Mouse (Mus musculus): ENCODE data around the gene Sae1. TPM values are rescaled to one million over a fixed set of nuclear protein-coding genes. Genes with fewer than 3 reads are reported as not detected.
"Not testable (repeated sequence)": the region's sequence is repeated elsewhere in the genome, so short reads cannot be mapped to it uniquely, and the experiment has no call there.

The Sae1 gene
- total RNA-seq, 1 experiment from 2014 or later = 150 TPM

GRCm38 (mm10) chr7:16404315-16405072 is 16.9 kb upstream of the Sae1 start:
- ATAC-seq (replicated peaks; ENCODE audit: insufficient number of reproducible peaks, low FRiP score, low TSS enrichment, poor library complexity, severe bottlenecking) = no peak

DNA sequence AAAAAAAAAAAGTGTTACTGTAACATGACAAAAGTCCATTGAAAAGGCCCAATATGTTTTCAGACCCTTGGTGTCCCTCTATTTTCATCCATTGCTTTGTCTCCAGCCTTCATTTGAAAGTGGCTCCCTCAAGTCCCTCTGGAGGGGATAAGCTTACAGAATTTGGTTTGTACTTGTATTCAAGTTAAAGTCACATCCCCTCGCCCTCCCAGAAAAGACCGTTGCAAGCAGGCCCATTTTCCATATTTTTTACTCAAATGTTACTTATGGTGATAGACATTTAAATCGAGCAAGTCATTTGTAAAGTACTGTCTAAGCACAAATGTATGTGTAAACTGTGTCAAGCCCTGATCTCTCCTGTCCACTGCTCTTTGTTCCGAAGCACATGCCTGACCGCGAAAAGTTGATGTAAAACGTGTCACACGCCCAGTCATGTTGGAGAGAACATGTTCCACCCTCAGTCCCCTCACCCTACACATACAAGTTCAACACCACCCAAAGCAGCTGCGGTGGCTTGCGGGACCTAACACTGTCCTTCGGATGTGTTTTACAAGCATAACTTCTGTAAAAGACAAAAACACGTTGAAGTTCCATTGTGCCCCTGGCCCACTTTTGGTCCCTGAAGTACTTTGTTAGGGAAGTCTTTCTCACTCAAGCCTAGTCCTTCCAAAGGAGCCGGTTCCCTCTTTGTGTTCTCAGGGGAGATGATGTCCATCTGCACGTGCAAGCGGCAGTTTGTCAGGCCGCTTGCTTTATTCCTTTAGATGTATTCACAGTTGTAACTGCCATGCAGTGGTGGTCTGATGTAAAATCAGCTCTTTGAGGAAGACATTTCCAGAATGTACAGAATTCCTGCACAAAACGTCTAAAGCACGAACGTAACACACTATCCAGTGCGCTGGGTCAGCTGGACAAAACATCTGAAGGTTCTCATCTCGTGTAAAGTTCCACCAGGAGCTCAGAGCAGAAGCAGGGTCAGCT is 15.7 kb upstream of the Sae1 start:
- no peak for ATAC-seq (replicated peaks; ENCODE audit: insufficient number of reproducible peaks, low FRiP score, low TSS enrichment, poor library complexity, severe bottlenecking)

DNA sequence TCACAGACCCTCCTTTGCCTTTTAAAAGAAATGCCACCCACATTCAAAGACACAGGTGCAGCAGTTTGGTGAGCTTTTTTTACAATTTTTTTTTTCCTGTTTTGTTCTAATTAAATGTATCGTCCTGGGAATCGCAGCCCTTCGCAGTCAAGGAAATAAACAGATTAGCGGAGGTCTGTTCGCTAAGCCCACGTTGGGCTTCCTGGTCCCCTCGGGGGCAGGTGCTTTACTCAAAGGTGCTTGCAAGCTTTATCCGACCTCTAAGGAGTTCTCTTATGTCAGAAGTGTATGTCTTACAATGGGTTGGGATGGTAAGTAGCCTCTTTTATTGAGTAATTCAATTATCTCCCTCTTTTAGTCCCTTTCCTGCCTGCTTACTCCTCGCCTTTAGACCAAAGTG is 14.8 kb upstream of the Sae1 start:
- ATAC-seq (replicated peaks; ENCODE audit: insufficient number of reproducible peaks, low FRiP score, low TSS enrichment, poor library complexity, severe bottlenecking) = no peak

DNA sequence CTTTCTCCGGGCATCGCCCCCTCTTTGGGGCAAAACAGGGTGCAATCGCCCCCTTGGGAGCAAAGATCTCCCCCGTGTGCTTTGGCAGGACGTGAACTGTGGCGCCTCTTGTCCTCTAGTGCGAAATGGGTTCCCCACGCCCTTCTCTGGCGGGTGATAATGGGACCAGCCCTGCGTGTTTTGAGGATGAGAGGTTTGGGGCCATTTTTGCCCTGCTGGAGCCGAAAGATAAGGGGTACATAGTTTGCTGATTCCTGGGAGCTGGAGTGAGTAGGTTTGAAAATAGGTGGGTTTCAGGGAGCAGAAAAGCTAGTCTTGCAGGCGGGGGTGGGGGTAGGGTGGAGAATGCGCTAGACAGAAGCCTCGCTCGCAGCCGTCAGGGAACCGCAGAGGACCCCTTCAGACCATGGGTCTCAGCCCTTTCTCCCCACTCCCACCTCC is 14.4 kb upstream of the Sae1 start:
- ATAC-seq (replicated peaks; ENCODE audit: insufficient number of reproducible peaks, low FRiP score, low TSS enrichment, poor library complexity, severe bottlenecking) = no peak

GRCm38 (mm10) chr7:16400689-16401611 is 13.3 kb upstream of the Sae1 start, which contains the start of gene Zc3h4:
Zc3h4 (plus strand) TSS chr7:16400910.
- peak; percentile 36 for ATAC-seq (replicated peaks; ENCODE audit: insufficient number of reproducible peaks, low FRiP score, low TSS enrichment, poor library complexity, severe bottlenecking)

DNA sequence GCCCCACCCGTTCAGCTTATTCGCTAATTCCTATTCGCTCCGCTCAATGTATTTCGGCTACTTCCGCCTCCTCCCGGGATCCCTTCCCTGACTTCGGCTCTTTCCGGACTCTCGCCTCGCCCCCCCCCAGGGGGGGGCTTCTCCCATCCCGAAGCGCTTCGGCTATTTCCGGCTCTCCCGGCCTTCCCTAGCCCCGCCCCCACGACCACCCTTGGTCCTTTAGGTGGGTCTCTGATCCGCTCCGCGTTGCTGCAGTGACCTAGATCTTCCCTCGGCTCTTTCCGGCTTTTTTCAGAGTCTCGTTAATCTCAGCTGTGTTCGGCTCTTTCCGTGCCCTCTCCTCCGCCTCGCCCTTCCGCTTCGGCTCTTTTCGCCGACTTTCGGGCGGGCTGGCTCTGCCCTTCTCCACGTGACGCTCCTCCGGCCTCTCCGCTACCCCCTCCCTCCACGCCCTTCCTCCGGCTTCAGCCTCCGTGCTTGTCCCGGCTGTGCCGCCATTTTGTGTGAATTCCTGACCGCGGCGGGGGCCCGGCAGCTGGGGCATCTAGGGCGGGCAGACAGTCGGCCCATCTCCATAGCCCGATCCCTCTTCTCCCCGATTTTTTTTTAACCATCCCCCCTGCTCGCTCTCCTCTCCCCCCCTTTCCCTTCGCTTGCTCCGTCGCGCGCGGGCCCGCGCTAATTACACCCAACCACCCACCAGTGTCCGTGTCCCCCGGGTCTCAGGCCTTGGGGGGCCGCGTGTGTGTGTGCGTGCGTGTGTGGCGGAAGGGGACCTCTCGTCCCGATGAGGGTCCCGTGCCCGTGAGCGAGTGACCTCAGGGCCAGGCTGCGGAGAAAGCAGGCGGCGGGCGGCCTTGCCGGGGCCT is 12.4 kb upstream of the Sae1 start:
- ATAC-seq (replicated peaks; ENCODE audit: insufficient number of reproducible peaks, low FRiP score, low TSS enrichment, poor library complexity, severe bottlenecking) = peak; percentile 79

- ATAC-seq (replicated peaks; ENCODE audit: insufficient number of reproducible peaks, low FRiP score, low TSS enrichment, poor library complexity, severe bottlenecking) = peak; percentile 62
These were observed 11.7 kb upstream of the Sae1 start for GRCm38 (mm10) chr7:16399098-16399819.

DNA sequence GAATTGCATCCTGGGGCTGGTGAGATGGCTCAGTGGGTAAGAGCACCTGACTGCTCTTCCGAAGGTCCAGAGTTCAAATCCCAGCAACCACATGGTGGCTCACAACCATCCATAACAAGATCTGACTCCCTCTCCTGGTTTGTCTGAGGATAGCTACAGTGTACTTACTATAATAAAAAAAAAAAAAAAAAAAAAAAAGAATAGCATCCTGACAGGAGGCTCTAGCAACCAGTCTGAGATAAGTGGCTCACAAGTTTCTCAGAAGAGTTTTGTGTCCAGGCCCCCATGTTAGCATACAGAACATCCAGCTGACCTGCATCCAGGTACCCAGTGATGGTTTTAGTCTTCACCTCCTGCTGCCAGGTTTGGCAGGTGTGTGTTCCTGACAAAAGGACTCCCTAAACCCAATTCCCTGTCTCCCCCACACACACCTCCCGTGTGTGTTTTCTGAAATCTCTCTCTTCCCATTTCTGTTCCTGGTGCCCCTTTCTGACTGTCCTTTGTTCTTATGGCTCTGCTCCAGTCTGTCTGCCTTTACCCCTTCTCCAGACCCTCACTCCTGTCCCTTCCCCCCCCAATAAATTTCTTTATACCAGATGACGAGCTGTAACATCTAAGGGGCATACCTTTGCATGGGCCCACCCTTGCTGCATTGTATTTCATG is 10.9 kb upstream of the Sae1 start:
- ATAC-seq (replicated peaks; ENCODE audit: insufficient number of reproducible peaks, low FRiP score, low TSS enrichment, poor library complexity, severe bottlenecking) = no peak

DNA sequence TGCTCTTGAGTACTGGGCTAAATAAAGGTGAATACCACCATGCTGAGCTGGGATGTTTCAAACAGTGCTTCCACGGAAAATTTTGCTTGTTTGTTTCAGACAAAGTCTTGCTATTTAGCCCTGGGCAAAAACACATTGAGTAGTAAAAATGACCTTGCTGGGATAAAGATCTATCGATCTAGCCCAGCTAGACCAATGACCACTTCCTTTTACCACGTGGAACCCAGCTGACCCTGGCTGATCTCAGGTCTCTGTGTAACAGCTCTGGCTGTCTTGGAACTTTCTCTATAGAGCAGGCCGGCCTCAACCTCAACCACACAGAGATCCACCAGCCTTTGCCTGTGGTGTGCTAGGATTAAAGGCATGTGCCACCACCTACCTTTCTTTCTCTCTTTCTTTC is 9.9 kb upstream of the Sae1 start:
- no peak for ATAC-seq (replicated peaks; ENCODE audit: insufficient number of reproducible peaks, low FRiP score, low TSS enrichment, poor library complexity, severe bottlenecking)

DNA sequence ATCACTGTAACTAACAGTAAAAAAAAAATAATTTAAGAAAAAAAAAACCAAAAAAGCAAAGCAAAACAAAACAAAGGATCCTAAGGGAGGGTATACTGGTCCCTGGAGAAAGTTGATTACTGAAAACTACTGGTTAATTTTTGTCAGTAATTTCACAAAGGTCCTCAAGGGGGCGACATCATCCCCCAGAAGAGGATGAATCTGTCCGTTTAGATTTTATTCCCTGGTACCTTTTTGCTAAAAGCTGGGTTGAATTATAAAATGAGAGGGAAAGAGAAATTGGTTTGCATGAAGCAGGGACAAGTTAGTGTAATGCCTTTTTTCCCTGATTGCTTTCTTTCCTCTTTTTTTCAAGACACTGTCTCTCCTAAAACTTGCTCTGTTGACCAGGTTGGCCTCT is 8.3 kb upstream of the Sae1 start:
- no peak for ATAC-seq (replicated peaks; ENCODE audit: insufficient number of reproducible peaks, low FRiP score, low TSS enrichment, poor library complexity, severe bottlenecking)

- ATAC-seq (replicated peaks; ENCODE audit: insufficient number of reproducible peaks, low FRiP score, low TSS enrichment, poor library complexity, severe bottlenecking) = no peak
These were observed 5.3 kb upstream of the Sae1 start for GRCm38 (mm10) chr7:16392923-16393322.

DNA sequence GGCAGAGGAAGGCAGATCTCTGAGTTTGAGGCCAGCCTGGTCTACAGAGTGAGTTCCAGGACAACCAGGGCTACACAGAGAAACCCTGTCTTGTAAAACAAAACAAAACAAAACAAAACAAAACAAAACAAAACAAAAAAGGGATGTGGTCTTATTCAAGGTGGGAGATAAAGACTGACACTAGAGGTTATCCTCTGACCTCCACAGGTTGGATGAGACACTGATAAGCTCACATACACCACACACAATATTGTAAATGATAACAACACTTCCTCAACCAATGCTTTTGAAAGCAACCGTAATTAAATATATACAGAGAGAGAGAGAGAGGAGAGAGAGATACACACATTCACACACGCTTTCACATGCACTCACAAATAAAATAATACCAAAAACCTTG is 2.3 kb upstream of the Sae1 start:
- ATAC-seq (replicated peaks; ENCODE audit: insufficient number of reproducible peaks, low FRiP score, low TSS enrichment, poor library complexity, severe bottlenecking) = not testable (repeated sequence)

GRCm38 (mm10) chr7:16376505-16376904 is 11.1 kb downstream of the Sae1 start:
- peak; percentile 80; the same call in 1 of the 2 replicates for ATAC-seq (replicated peaks; ENCODE audit: insufficient number of reproducible peaks, low FRiP score, low TSS enrichment, poor library complexity, severe bottlenecking)

DNA sequence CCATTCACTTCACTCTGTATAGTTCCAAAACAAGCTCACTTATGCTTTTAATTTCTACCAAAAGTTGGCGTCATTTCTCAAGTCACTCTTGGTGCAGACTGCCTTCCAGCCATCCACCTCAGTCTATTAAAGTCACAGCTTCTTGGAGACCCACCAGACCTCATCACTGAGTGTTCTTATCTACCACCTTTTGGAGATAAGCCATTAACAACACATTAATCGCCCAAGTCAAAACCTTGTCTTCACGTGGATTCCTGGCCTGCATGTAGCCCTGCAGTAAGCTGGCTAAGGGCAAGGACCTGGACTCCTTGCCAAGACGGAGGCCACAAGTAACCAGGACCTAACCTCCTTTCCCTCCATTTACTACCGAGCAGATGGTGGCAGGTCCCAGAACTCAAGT is 12.6 kb downstream of the Sae1 start:
- ATAC-seq (replicated peaks; ENCODE audit: insufficient number of reproducible peaks, low FRiP score, low TSS enrichment, poor library complexity, severe bottlenecking) = no peak

- ATAC-seq (replicated peaks; ENCODE audit: insufficient number of reproducible peaks, low FRiP score, low TSS enrichment, poor library complexity, severe bottlenecking) = 0 out of 2 replicates have a peak, but pooled peaks have one; percentile 35
These were observed 13.9 kb downstream of the Sae1 start for GRCm38 (mm10) chr7:16373719-16374118.

- no peak for ATAC-seq (replicated peaks; ENCODE audit: insufficient number of reproducible peaks, low FRiP score, low TSS enrichment, poor library complexity, severe bottlenecking)
These were observed 17.0 kb downstream of the Sae1 start for GRCm38 (mm10) chr7:16370596-16370995.

DNA sequence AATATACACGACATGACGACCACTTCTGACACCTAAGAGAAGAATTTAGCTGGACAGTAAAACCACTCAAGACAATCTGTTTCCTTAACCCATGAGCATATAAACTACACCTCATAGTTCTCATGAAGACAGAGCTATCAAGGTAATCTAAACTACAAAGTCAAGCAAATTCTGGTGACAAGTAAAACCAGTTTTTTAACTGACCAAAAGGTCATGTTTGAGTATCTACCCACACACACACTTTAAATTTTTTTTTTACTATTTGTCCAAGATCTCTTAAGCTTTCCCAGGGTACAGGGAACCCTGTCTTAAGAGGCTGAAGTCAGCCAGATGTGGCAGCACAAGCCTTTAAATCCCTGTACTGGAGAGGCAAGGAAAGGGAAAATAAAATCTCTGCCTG is 18.8 kb downstream of the Sae1 start:
- ATAC-seq (replicated peaks; ENCODE audit: insufficient number of reproducible peaks, low FRiP score, low TSS enrichment, poor library complexity, severe bottlenecking) = no peak

All from monocyte, adult 5-6 weeks (primary cell).